Mouse (Mus musculus): Measurements from ENCODE around the gene Npas3.

DNA sequence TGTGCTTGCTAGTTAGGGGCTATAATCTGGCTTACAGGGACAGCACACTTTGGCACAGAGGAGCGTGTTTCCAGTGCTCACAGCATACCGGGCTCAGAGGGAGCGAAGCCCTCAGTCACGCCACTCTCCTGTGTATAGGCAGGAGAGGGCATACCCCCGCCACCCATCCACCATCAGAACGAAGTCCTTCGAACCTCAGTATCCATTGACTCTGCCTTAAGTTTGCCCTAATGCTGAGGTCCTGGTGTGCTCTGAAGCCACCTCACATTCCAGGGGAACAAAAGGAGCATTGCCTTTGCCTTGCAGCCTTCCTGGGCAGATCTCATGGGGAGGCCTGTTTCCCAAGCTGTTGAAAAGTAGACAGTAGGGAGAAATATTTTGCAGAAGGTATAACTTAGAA lies 673.7 kb downstream of the Npas3 start:
- TF ChIP-seq CTCF (IDR thresholded peaks at IDR 0.05; ENCODE audit: control insufficient read depth, insufficient read depth, insufficient read length) (no peak), USF1 (IDR thresholded peaks at IDR 0.05; ENCODE audit: low read depth) (no peak), MAX (IDR thresholded peaks at IDR 0.05) (no peak), MYOD1 (IDR thresholded peaks at IDR 0.05; ENCODE audit: control insufficient read depth, insufficient read length, low read depth) (no peak), MYOG (IDR thresholded peaks at IDR 0.05; ENCODE audit: control insufficient read depth, extremely low read depth, insufficient read length) (no peak), CEBPB (IDR thresholded peaks at IDR 0.05; ENCODE audit: low read depth) (no peak)

All from C2C12 (cell line).